In genomic region chr8:54446370-54446769, GRCm38 (mm10) we compare ENCODE assay signal across 27 mouse cellular contexts.
DNase-seq lines count a peak whose midpoint lies in the region; ATAC-seq and TF ChIP-seq lines count a peak whose summit lies in the region.
"Had no signal": no experiment of that assay in that cellular context is flagged by ENCODE, and none has a peak within 500 bp of the region (broad histone marks: within the 10 kb centered on the region; RNA-seq: fewer than 3 reads in every experiment).

No protein-coding gene starts in this region.

- H3K27ac ChIP-seq in kidney, adult 2 months (ENCODE audit: insufficient read depth, low read depth, low read length): no peak overlapping the region
- no peak overlapping the region for H3K27ac ChIP-seq in kidney, embryonic 16.5 days (ENCODE audit: low read length)
- H3K27ac ChIP-seq in lung, postnatal 0 days (ENCODE audit: low read length): no peak overlapping the region
- H3K27ac ChIP-seq in liver, embryonic 12.5 days: no peak overlapping the region
- H3K27ac ChIP-seq: forebrain, embryonic 13.5 days; heart, embryonic 10.5 days; hindbrain, embryonic 13.5 days; left cerebral cortex, adult 2 months; limb, embryonic 12.5 days; macrophage; midbrain, embryonic 13.5 days; neural tube, embryonic 15.5 days; stomach, embryonic 15.5 days had no signal

- no peak overlapping the region for H3K4me2 ChIP-seq in kidney, embryonic 16.5 days (replicated peaks; ENCODE audit: low read depth, low read length)
- H3K4me2 ChIP-seq in lung, postnatal 0 days (replicated peaks; ENCODE audit: low read depth, low read length): no peak overlapping the region
- no peak overlapping the region for H3K4me2 ChIP-seq in liver, embryonic 12.5 days
- H3K4me2 ChIP-seq: forebrain, embryonic 13.5 days; hindbrain, embryonic 13.5 days; limb, embryonic 12.5 days; midbrain, embryonic 13.5 days; neural tube, embryonic 15.5 days; stomach, embryonic 15.5 days had no signal

- no peak for ATAC-seq in kidney, embryonic 16.5 days (ENCODE audit: low FRiP score, low TSS enrichment)
- ATAC-seq in lung, postnatal 0 days: no peak
- ATAC-seq in common myeloid progenitor, adult 5-6 weeks (replicated peaks; ENCODE audit: low read depth, poor library complexity, severe bottlenecking): 0 out of 2 replicates have a peak, but pooled peaks have one; percentile 18
- ATAC-seq in liver, embryonic 12.5 days: no peak
- ATAC-seq: activated CD4-positive, CD25-positive, alpha-beta regulatory T cell, adult 4 months; forebrain, embryonic 13.5 days; intestine, embryonic 16.5 days; midbrain, embryonic 13.5 days had no signal

- TF ChIP-seq POLR2A in kidney, adult 2 months (IDR thresholded peaks at IDR 0.05; ENCODE audit: low read depth, low read length): no peak
- no peak for TF ChIP-seq POLR2A in lung, adult 2 months (IDR thresholded peaks at IDR 0.05; ENCODE audit: borderline replicate concordance, extremely low read depth, low read depth, low read length)

- peak; percentile 53 for TF ChIP-seq EP300 in lung, postnatal 0 days (IDR thresholded peaks at IDR 0.05)

- H3K27me3 ChIP-seq in kidney, adult 2 months (replicated peaks; ENCODE audit: control insufficient read depth, insufficient read depth, low read length): no peaks in the 10 kb centered on the region
- no peaks in the 10 kb centered on the region for H3K27me3 ChIP-seq in kidney, embryonic 16.5 days (ENCODE audit: insufficient read depth, low read length)
- H3K27me3 ChIP-seq in lung, postnatal 0 days (replicated peaks; ENCODE audit: insufficient read depth, low read length): no peaks in the 10 kb centered on the region
- H3K27me3 ChIP-seq in liver, embryonic 12.5 days (replicated peaks): no peaks in the 10 kb centered on the region
- H3K27me3 ChIP-seq: forebrain, embryonic 13.5 days; hindbrain, embryonic 13.5 days; limb, embryonic 12.5 days; midbrain, embryonic 13.5 days; neural tube, embryonic 15.5 days; stomach, embryonic 15.5 days had no signal

- H3K4me3 ChIP-seq in kidney, adult 2 months (ENCODE audit: insufficient read depth, low read depth, low read length): no peak overlapping the region
- no peak overlapping the region for H3K4me3 ChIP-seq in kidney, embryonic 16.5 days (ENCODE audit: low read length)
- H3K4me3 ChIP-seq in lung, postnatal 0 days (ENCODE audit: low read depth, low read length): no peak overlapping the region
- H3K4me3 ChIP-seq in lung, adult 2 months (replicated peaks; ENCODE audit: extremely low read depth, low read depth, low read length): no peak overlapping the region
- no peak overlapping the region for H3K4me3 ChIP-seq in liver, embryonic 12.5 days
- H3K4me3 ChIP-seq: forebrain, embryonic 13.5 days; heart, embryonic 10.5 days; hindbrain, embryonic 13.5 days; left cerebral cortex, adult 2 months; limb, embryonic 12.5 days; midbrain, embryonic 13.5 days; neural tube, embryonic 15.5 days; stomach, embryonic 15.5 days had no signal

- no peaks in the 10 kb centered on the region for H3K9me3 ChIP-seq in kidney, embryonic 16.5 days (ENCODE audit: low read length)
- no peaks in the 10 kb centered on the region for H3K9me3 ChIP-seq in lung, postnatal 0 days (ENCODE audit: low read length)
- no peaks in the 10 kb centered on the region for H3K9me3 ChIP-seq in liver, embryonic 12.5 days (replicated peaks)
- H3K9me3 ChIP-seq: forebrain, embryonic 13.5 days; heart, embryonic 10.5 days; hindbrain, embryonic 13.5 days; limb, embryonic 12.5 days; midbrain, embryonic 13.5 days; neural tube, embryonic 15.5 days; stomach, embryonic 15.5 days had no signal

- no peak for TF ChIP-seq CTCF in kidney, adult 2 months (conservative IDR thresholded peaks at IDR 0.05; ENCODE audit: insufficient read depth, insufficient read length, low read depth, low read length)
- no peak for TF ChIP-seq CTCF in lung, postnatal 0 days (IDR thresholded peaks at IDR 0.05)
- no peak for TF ChIP-seq CTCF in lung, adult 2 months (IDR thresholded peaks at IDR 0.05; ENCODE audit: insufficient read depth, low read length)

- WGBS in kidney, adult 2 months: 43% methylated on average over 5 of the region's 5 CpGs
- 39% methylated on average over 5 of the region's 5 CpGs for WGBS in kidney, embryonic 16.5 days
- WGBS in lung, postnatal 0 days: 33% methylated on average over 5 of the region's 5 CpGs
- WGBS in lung, adult 2 months: 25% methylated on average over 5 of the region's 5 CpGs
- 16% methylated on average over 5 of the region's 5 CpGs for WGBS in liver, embryonic 12.5 days (ENCODE audit: insufficient replicate concordance)

- H3K36me3 ChIP-seq in kidney, adult 2 months (ENCODE audit: control insufficient read depth, insufficient read depth, low read length): no peaks in the 10 kb centered on the region
- H3K36me3 ChIP-seq in kidney, embryonic 16.5 days (ENCODE audit: insufficient read depth, low read length): no peaks in the 10 kb centered on the region
- no peaks in the 10 kb centered on the region for H3K36me3 ChIP-seq in lung, postnatal 0 days (ENCODE audit: insufficient read depth, low read length)
- H3K36me3 ChIP-seq in liver, embryonic 12.5 days: no peaks in the 10 kb centered on the region
- H3K36me3 ChIP-seq: heart, embryonic 10.5 days; hindbrain, embryonic 13.5 days; limb, embryonic 12.5 days; midbrain, embryonic 13.5 days; neural tube, embryonic 15.5 days; stomach, embryonic 15.5 days had no signal

- peak; percentile 12 for DNase-seq in kidney, adult 2 months
- DNase-seq in lung, postnatal 0 days (ENCODE audit: low spot score): peak; percentile 8
- DNase-seq in lung, adult 2 months: no peak
- peak; percentile 10 for DNase-seq in embryo, embryonic 9.5 days (ENCODE audit: extremely low spot score)
- DNase-seq in frontal cortex, adult 2 months (ENCODE audit: extremely low spot score in 1 of 2, low spot score in 1 of 2): no peak
- DNase-seq: adrenal gland, adult 2 months; B cell, adult 2 months; cerebellum, adult 9-10 months; cerebellum, postnatal 36 days; gastrocnemius, postnatal 10 days; heart, postnatal 4 days; kidney, postnatal 25 days; right cerebral cortex, postnatal 25 days had no signal

- no peak overlapping the region for H3K9ac ChIP-seq in kidney, embryonic 16.5 days (replicated peaks; ENCODE audit: low read length)
- H3K9ac ChIP-seq in lung, postnatal 0 days (replicated peaks; ENCODE audit: low read depth): no peak overlapping the region
- no peak overlapping the region for H3K9ac ChIP-seq in liver, embryonic 12.5 days
- H3K9ac ChIP-seq: forebrain, embryonic 13.5 days; hindbrain, embryonic 13.5 days; limb, embryonic 12.5 days; midbrain, embryonic 13.5 days; neural tube, embryonic 15.5 days; stomach, embryonic 15.5 days had no signal

- H3K4me1 ChIP-seq in kidney, adult 2 months (ENCODE audit: control insufficient read depth, insufficient read depth, low read length): no peaks in the 10 kb centered on the region
- no peaks in the 10 kb centered on the region for H3K4me1 ChIP-seq in kidney, embryonic 16.5 days (ENCODE audit: insufficient read depth, low read length)
- H3K4me1 ChIP-seq in lung, postnatal 0 days (ENCODE audit: insufficient read depth, low read depth, low read length): no peaks in the 10 kb centered on the region
- no peaks in the 10 kb centered on the region; the same call in 1 of the 2 replicates for H3K4me1 ChIP-seq in lung, adult 2 months (ENCODE audit: control insufficient read depth, insufficient read depth, low read length)
- H3K4me1 ChIP-seq in liver, embryonic 12.5 days: no peaks in the 10 kb centered on the region
- H3K4me1 ChIP-seq: limb, embryonic 12.5 days; neural tube, embryonic 15.5 days; stomach, embryonic 15.5 days had no signal

Comparison
In these comparisons a context has a peak if more than half of its experiments do, and no peak if none do; other contexts are left out.
1. DNase-seq: peak in kidney, adult 2 months (single experiment), lung, postnatal 0 days (single experiment) and embryo, embryonic 9.5 days (single experiment); none in lung, adult 2 months (single experiment) and frontal cortex, adult 2 months (0 of 2).